Mouse (Mus musculus): ENCODE results near the gene Ghr.
A peak's percentile ranks its signal among the peaks of the same experiment; 100 is the strongest.

Gene Ghr

GRCm38 (mm10) chr15:3449564-3449963 is 133.7 kb downstream of the Ghr start:
- DNase-seq (ENCODE audit: low spot score in 2 of 2) = no peak

DNA sequence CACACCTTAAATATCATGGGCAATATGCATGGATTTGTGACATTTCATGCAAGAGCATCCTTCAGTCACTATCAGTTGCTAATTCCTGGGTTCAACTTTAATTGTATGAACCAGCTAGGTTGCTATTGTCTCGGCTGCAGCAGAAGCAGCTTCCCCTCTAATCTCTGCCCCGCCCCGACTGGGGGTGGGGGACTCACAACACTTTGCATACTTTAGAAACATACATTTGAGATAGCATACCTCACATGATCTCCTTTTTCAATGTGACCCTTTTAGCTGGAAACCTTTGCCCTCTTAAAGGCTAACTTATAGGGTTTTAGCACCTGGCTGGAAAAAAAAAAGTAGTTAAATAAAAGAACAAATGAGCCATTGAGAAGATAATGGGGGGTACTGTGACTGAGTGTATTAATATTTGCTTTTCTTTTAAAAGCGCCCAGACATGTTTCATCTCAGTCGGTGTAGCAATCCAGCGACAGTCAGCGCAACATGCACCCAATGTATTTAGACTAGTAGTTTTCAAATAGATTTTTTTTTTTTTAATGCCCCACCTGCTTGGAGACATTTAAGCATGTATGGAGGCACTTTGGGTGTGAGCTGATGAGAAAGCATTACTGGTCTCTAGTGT is 137.9 kb downstream of the Ghr start:
- no peak for DNase-seq (ENCODE audit: low spot score in 2 of 2)

GRCm38 (mm10) chr15:3444448-3445020 is 138.8 kb downstream of the Ghr start:
- no peak for DNase-seq (ENCODE audit: low spot score in 2 of 2)

- no peak for DNase-seq (ENCODE audit: low spot score in 2 of 2)
Measured at GRCm38 (mm10) chr15:3441506-3442286, 141.6 kb downstream of the Ghr start.

DNA sequence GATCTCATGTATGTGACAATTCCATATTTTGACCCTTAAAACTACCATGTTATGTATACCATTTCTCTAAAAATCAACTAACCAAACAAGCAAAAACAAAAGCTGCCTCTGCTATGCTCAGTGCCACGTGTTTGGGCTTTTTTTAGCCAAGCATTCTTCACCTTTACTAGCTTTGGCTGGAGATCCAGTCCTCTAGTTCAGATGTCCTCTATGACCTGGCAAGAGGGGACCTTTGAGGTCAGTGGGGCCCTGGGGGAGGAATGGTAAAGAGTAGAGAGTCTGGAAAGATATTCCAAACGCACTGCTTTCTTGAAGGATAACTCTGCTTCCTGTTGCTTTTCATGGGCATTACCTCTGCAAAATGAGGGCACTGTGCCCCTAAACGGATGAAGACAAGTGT is 145.9 kb downstream of the Ghr start:
- DNase-seq (ENCODE audit: low spot score in 2 of 2) = no peak

GRCm38 (mm10) chr15:3435637-3436036 is 147.7 kb downstream of the Ghr start:
- no peak for DNase-seq (ENCODE audit: low spot score in 2 of 2)

GRCm38 (mm10) chr15:3434461-3434860 is 148.8 kb downstream of the Ghr start:
- no peak for DNase-seq (ENCODE audit: low spot score in 2 of 2)

DNA sequence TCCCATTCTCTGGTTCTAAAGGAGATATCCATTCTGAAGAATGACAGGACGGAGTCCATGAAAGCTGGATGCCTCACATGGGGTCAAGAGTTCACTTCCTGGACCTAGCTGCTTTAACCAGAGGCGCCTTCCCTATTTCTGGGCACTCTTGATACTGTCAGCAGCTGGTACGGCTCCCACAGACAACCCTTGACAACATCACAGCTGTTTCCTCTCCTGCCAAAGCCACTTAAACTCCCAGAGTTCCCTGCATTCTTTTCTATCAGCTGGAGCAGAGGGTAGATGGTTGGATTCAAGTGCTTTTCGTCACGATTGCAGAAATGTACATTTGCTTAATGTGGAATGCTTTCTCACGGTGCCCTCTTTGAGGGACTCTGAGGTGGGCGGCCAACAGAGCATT is 150.0 kb downstream of the Ghr start:
- no peak for DNase-seq (ENCODE audit: low spot score in 2 of 2)

GRCm38 (mm10) chr15:3432823-3433222 is 150.5 kb downstream of the Ghr start:
- DNase-seq (ENCODE audit: low spot score in 2 of 2) = no peak

GRCm38 (mm10) chr15:3429417-3429816 is 153.9 kb downstream of the Ghr start:
- no peak for DNase-seq (ENCODE audit: low spot score in 2 of 2)

DNA sequence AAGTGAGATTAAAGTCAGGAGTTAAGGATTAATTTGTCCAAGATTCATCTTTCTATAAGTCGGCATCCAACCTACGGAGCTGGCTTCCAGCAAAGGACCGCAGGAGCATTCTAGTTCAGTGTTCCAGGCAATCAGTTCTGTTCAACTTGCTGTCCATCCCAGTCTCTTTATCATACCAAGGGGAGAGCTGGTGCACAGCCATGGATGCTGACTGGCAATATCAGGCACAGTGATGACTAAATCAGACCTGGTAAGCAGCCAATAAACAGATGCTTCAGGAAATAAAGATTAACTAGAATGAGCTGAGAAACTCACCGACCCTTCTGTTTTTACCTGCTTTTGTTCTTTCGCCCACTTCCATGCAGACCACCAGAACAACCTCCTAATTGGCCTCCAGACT is 154.3 kb downstream of the Ghr start:
- no peak for DNase-seq (ENCODE audit: low spot score in 2 of 2)

DNA sequence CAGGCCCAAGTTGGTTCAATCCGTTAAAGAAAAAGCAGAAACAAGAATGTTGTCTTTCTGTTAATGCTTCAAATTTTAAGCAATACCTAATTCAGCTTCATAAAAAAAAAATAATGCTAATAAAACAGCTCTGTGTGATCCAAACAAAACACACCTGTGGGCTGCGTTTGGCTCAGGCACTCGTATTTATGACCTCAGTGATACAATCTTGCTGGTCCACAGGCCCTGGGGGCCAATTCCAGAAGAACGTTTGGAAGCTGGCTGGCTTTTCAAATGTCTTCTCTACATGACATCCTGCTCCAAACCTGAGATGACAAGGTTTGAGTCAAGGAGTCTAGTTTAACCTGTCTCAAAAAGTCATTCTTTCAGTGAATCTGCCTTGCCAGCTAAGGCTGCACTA is 156.9 kb downstream of the Ghr start:
- no peak for DNase-seq (ENCODE audit: low spot score in 2 of 2)

DNA sequence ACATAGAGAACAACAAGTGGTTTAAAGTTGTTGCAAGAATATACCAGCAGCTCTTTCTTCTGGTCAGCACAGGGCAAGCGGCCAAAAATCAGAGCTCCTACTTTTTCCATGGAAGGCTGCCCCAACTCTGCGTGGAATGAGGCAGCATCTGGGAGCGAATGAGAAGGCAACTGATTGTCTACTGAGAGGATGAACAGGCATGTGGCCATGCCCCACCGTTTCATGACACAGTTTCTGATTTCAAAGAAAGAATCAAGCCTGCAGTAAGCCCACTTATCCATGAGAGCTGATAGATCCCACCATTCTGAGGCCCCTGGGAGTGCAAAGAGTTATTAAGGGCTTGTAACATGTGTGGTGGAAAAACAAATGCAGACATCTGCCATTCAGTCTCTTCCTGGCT is 160.1 kb downstream of the Ghr start:
- DNase-seq (ENCODE audit: low spot score in 2 of 2) = peak in 1 of 2 experiments; percentile 13

- no peak for DNase-seq (ENCODE audit: low spot score in 2 of 2)
Measured at GRCm38 (mm10) chr15:3417699-3418098, 165.6 kb downstream of the Ghr start.

DNA sequence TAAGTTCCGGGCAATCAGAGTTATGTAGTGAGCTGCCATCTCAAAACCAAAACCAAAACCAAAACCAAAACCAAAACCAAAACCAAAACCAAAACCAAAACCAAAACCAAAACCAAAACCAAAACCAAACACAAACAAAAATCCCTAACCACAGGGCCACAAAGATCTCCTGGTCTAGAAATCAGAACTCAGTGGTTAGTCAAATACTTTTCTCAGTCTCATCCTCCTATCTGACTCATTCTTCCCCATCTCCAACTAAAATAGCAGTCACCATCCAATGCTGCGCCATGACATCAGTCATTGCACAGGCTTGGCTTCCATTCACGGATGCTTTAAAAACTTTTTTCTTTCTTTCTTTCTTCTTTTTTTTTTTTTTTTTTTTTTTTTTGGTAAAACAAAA is 170.2 kb downstream of the Ghr start:
- DNase-seq (ENCODE audit: low spot score in 2 of 2) = no peak

GRCm38 (mm10) chr15:3408478-3408877 is 174.8 kb downstream of the Ghr start:
- no peak for DNase-seq (ENCODE audit: low spot score in 2 of 2)

DNA sequence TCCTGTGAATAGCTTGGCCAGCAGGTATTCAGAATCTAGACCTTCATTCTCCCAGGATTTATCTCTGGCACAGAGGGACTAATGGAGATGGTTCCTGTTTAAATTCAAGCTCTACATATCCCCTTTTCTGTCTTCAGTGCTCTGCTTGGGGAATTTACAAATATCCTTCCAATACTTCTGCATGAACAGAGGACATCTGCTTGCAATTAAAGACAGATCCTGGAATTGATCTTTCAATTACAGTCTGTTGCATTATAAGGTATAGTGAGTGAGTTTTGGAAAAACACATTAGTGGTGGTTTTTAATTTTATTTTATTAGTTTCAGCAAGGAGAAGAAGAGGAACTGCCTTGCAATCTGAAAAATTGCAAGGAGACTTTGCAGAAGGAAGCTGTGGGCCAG is 184.1 kb downstream of the Ghr start:
- no peak for DNase-seq (ENCODE audit: low spot score in 2 of 2)

- DNase-seq (ENCODE audit: low spot score in 2 of 2) = no peak
Measured at GRCm38 (mm10) chr15:3397369-3398100, 185.8 kb downstream of the Ghr start.

- no peak for DNase-seq (ENCODE audit: low spot score in 2 of 2)
Measured at GRCm38 (mm10) chr15:3396149-3396548, 187.1 kb downstream of the Ghr start.

- no peak for DNase-seq (ENCODE audit: low spot score in 2 of 2)
Measured at GRCm38 (mm10) chr15:3395700-3396099, 187.6 kb downstream of the Ghr start.

GRCm38 (mm10) chr15:3390722-3391121 is 192.6 kb downstream of the Ghr start:
- DNase-seq (ENCODE audit: low spot score in 2 of 2) = no peak

GRCm38 (mm10) chr15:3389011-3389410 is 194.3 kb downstream of the Ghr start:
- DNase-seq (ENCODE audit: low spot score in 2 of 2) = no peak
